Mouse (Mus musculus) heart, postnatal 4 days (tissue): ENCODE measurements around the gene Olfr654. TPM values are rescaled to one million over a fixed set of nuclear protein-coding genes. Genes with fewer than 3 reads are reported as not detected.

ENCODE experiments used
- DNase-seq: peaks from one replicate; pipeline ENCODE4 v3.0.0; 2021
- total RNA-seq, 2 experiments: library from RNA; stranded (reverse); gene quantifications; 2 replicates each; pipeline ENCODE4 v1.2.3; 2021

Gene Olfr654
- not detected for total RNA-seq

GRCm38 (mm10) chr7:104586725-104587124, at the start of gene Olfr654:
Gene Olfr654 (plus strand): TSS chr7:104587025.
- DNase-seq, result no peak

DNA sequence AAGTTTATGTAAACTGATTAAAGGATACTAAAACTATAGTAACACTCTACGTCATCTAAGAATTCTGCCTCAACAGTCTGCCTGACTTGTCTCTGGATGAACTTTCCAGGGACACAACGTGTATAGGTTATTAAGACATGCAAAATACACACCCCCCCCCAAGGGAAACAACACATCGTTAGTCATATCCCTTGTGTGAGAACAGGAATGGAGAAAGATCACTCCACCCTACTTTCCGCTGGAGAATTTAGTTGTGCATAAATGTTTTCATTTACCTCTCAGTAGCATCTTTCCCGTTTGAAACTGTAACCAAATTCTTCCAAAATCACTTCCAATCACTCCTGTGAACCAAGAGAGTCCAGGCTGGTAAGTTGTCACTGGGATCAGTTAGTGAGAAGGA, 37.0 kb upstream of the Olfr654 start, which contains the start of gene Olfr651:
Gene Olfr651 (plus strand): TSS at position 301 of the 400 bp plus-strand sequence.
- no peak for DNase-seq

DNA sequence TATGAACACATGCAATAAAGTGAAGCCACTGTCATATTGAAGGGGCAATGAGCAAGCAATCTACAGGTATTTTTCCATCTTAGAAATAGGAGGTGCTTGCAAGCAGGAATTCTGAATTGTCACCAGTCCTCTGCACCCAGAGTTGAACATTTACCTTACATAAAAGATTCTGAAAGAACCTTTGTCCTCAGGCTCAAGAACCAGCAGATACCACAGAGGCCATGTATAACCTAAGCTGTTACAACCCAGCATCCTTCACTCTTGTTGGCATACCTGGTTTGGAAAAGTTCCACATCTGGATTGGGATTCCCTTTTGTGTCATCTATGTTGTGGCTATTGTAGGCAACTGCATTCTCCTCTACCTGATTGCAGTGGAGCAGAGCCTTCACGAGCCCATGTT, 34.1 kb upstream of the Olfr654 start:
- DNase-seq, result no peak

DNA sequence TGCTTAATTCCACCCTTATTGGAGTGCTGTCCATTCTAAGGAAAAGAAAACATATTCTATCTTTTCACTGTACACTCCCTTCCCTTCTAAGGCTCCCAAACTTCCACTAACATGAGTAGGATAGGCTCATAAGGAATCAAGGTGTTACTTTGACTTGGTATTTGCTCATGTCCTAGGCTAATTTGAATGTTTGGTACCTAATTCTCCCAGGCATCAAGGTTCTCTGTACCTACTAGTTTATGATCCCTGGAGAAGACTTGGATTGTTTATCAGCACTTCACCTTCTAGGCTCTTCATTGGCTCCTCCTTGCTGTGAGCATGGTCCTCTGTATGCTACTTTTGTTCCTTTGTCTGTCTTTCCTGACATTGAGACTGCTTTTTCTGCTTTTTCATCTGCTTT, 26.2 kb upstream of the Olfr654 start, which contains the start of gene Olfr652:
Gene Olfr652 (plus strand): TSS at position 301 of the 400 bp plus-strand sequence.
- DNase-seq, result no peak

GRCm38 (mm10) chr7:104577014-104577413, 9.8 kb upstream of the Olfr654 start, which contains the start of gene Olfr653:
Gene Olfr653 (plus strand): TSS chr7:104577314.
- no peak for DNase-seq

GRCm38 (mm10) chr7:104580846-104581245, 6.0 kb upstream of the Olfr654 start:
- DNase-seq, result no peak

DNA sequence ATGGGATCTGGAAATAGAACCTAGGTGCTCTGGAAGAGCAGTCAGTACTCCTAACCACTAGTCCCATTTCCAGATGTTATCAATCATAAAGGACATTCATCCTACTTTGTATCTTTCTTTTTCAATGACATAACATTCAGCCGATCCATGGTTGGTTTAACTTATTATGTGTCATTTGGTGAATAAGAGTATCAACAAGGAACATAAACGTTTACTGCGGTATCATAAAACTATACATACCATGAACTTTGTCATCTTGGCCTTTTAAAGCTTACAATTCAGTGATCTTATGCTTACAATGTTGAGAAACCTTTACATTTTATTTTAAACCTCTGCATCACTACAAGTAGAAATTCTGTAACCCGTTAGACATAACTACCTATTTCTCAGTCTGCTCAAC, 5.4 kb upstream of the Olfr654 start:
- DNase-seq, result no peak

- no peak for DNase-seq
Observed at GRCm38 (mm10) chr7:104588274-104588673, 1.4 kb downstream of the Olfr654 start.

DNA sequence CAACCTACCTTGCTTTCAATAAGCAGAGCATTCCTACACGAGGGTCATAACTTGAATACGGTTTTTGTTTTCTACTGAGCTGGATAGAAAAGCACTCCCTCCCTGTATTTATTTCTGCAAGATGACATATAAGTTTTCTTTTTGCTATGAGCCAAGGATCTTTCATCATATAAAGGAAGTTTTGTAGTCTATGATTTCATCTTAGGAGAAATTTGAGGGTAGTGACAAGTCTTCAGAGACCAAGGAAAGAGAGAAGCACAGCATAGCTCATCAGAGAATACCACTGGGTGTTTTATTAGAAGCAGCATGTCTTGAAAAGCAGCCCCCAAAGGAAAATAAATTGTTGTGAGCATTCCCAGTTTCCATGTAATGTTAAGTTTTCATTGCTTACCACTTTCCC, 14.9 kb downstream of the Olfr654 start, which contains the start of gene Olfr655:
Gene Olfr655 (minus strand): TSS at position 101 of the 400 bp plus-strand sequence.
- DNase-seq, result no peak

DNA sequence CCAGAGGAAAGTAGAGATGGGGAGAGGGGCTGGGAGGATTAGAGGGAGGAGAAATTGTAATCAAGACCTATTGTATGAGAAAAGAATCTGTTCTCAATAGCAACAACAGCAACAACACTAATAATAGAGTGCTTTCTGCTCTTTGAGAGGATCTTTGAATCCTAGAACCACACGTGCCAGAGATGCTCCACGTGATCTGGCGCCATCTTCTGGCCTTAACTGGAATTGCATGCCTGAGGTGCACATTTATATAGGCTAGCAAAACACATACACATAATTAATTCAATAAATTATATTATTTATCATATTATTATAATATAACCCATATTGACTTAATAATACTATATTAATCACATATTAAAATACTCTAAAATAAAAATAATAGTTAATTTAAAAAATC, 16.3 kb downstream of the Olfr654 start:
- DNase-seq, result peak; percentile 40

- no peak for DNase-seq
Observed at GRCm38 (mm10) chr7:104604727-104605126, 17.9 kb downstream of the Olfr654 start.

GRCm38 (mm10) chr7:104613655-104614054, 26.8 kb downstream of the Olfr654 start, which contains the start of gene Olfr656:
Gene Olfr656 (plus strand): TSS chr7:104613955.
- DNase-seq, result no peak

DNA sequence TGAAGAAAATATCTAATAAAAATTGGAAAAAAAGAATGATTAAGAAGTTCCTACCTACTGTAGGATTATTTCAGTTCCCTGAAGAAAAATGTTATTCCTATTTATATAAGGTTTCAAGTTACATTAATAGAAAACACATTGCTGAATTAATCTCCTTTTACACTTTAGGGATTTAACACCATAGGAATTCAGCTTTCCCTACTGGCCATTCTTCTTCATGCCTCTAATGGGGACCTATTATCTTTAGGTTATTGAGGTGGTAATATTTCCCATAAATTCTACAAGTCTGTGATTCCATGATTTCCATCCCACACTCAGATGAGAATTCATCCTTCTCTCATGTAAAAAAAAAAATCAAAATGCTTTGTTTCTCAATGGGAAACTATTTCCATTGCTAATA, 37.7 kb downstream of the Olfr654 start, which contains the start of gene Olfr657:
Gene Olfr657 (plus strand): TSS at position 301 of the 400 bp plus-strand sequence.
- DNase-seq, result no peak

Other genes starting within 250 kb of the Olfr654 start
- 1 to 10 TPM; 3.8 to 4.2 TPM for gene Trim12c, start 233.7 kb upstream of the Olfr654 start, total RNA-seq
- gene Trim30b, start 217.1 kb upstream of the Olfr654 start, total RNA-seq, result under 1 TPM in 1 of 2 experiments, not detected in 1; 0.11 TPM
- not detected for gene Trim30c, start 186.2 kb upstream of the Olfr654 start, total RNA-seq
- 1 to 10 TPM; 1.4 to 1.8 TPM for gene Trim30a, start 121.8 kb upstream of the Olfr654 start, total RNA-seq
- gene Trim30d, start 79.2 kb upstream of the Olfr654 start, total RNA-seq, result under 1 TPM; 0.26 to 0.38 TPM
- gene Olfr651, start 36.9 kb upstream of the Olfr654 start, total RNA-seq, result not detected
- gene Olfr652, start 26.1 kb upstream of the Olfr654 start, total RNA-seq, result not detected
- not detected for gene Olfr653, start 9.7 kb upstream of the Olfr654 start, total RNA-seq
- not detected for gene Olfr655, start 14.8 kb downstream of the Olfr654 start, total RNA-seq
- not detected for gene Olfr656, start 26.9 kb downstream of the Olfr654 start, total RNA-seq
- gene Olfr657, start 37.8 kb downstream of the Olfr654 start, total RNA-seq, result not detected
- not detected for gene Olfr658, start 60.3 kb downstream of the Olfr654 start, total RNA-seq
- not detected for gene Olfr659, start 79.7 kb downstream of the Olfr654 start, total RNA-seq
- not detected for gene Olfr661, start 99.5 kb downstream of the Olfr654 start, total RNA-seq
- not detected for gene Usp17le, start 190.4 kb downstream of the Olfr654 start, total RNA-seq